Mouse (Mus musculus) hindlimb bud, embryonic 11.5 days (tissue): ENCODE results near the gene Rars.

ENCODE experiments used
- DNase-seq: peaks from one replicate; pipeline ENCODE4 v3.0.0-alpha.2; 2012; ENCODE audit warnings: low read depth, low spot score; ENCODE audit errors: extremely low spot score

Rars gene

GRCm38 (mm10) chr11:35770741-35771504 is 63.4 kb downstream of the Rars start:
- DNase-seq, result no peak

- no peak for DNase-seq
Measured at GRCm38 (mm10) chr11:35769746-35770437, 64.4 kb downstream of the Rars start.

GRCm38 (mm10) chr11:35769188-35769745 is 65.0 kb downstream of the Rars start, which contains the start of gene Pank3:
Pank3 (plus strand) TSS chr11:35769484.
- DNase-seq, result peak; percentile 93

- DNase-seq, result no peak
Measured at GRCm38 (mm10) chr11:35766845-35767244, 67.5 kb downstream of the Rars start.

- DNase-seq, result no peak
Measured at GRCm38 (mm10) chr11:35760627-35761003, 73.7 kb downstream of the Rars start.

- no peak for DNase-seq
Measured at GRCm38 (mm10) chr11:35760001-35760626, 74.2 kb downstream of the Rars start.
